Mouse (Mus musculus): ENCODE results near the gene Dclk2. TPM values are rescaled to one million over a fixed set of nuclear protein-coding genes. Genes with fewer than 3 reads are reported as not detected.

Gene Dclk2
- polyA plus RNA-seq, 1 experiment from 2014 or later, result 0.44 TPM

GRCm38 (mm10) chr3:86844804-86845481 is 75.7 kb downstream of the Dclk2 start:
- Histone ChIP-seq H3K4me3 (ENCODE audit: inconsistent target) (no peak overlapping the region), H3K36me3 (ENCODE audit: inconsistent target) (no peaks in the 10 kb centered on the region), H3K79me2 (ENCODE audit: inconsistent target) (no peaks in the 10 kb centered on the region), H3K27ac (no peak overlapping the region)
- 76% methylated on average over 8 of the region's 8 CpGs for WGBS (ENCODE audit: missing documents)

DNA sequence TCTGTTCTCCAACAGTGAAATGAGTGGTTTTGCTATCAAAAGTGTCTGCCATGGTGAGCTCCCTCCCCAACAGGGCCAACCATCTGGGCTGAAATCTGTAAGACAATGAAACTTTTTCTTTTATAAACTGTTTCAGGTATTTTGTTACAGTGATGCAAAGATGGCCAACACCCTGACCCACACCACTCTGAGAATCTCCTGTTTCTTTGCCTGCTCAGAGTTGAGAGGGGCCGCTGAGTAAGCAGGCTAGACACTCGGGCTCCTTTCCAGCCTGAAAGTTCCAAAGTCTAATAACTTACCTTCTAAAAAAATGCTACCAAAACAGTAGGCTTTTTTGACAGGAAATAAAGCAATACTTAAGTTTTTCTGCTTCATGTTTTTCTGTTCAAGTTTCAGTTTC is 78.2 kb downstream of the Dclk2 start:
- Histone ChIP-seq H3K36me3 (ENCODE audit: inconsistent target) (no peaks in the 10 kb centered on the region), H3K4me3 (ENCODE audit: inconsistent target) (no peak overlapping the region), H3K79me2 (ENCODE audit: inconsistent target) (no peaks in the 10 kb centered on the region), H3K27ac (no peak overlapping the region)
- WGBS (ENCODE audit: missing documents), result 89% methylated on average over 2 of the region's 2 CpGs

DNA sequence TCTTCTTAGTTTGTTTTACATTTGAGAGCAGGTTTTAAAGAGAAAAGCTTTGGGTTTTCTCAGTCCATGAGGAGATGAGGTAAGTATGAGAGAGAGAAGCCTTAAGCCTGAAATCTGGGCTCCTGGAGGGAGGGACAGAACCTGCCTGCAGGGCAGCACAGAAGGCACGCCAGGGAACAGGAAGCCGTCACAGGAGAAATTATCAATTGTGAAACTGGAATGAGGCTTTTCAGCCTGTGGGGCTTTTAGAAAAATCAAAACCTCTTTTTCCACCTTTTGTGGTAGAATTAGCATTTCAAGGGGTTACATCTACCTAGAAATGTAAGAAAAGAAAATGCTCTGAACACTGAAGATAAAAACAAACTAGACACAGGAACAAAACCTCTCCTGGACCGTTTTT is 81.0 kb downstream of the Dclk2 start:
- Histone ChIP-seq H3K27ac (no peak overlapping the region), H3K4me3 (ENCODE audit: inconsistent target) (no peak overlapping the region), H3K79me2 (ENCODE audit: inconsistent target) (no peaks in the 10 kb centered on the region), H3K36me3 (ENCODE audit: inconsistent target) (no peaks in the 10 kb centered on the region)
- 83% methylated on average over 3 of the region's 3 CpGs for WGBS (ENCODE audit: missing documents)

- Histone ChIP-seq H3K79me2 (ENCODE audit: inconsistent target) (no peaks in the 10 kb centered on the region), H3K36me3 (ENCODE audit: inconsistent target) (no peaks in the 10 kb centered on the region), H3K27ac (no peak overlapping the region), H3K4me3 (ENCODE audit: inconsistent target) (no peak overlapping the region)
- 45% methylated on average over 5 of the region's 5 CpGs for WGBS (ENCODE audit: missing documents)
These were observed 83.3 kb downstream of the Dclk2 start for GRCm38 (mm10) chr3:86837386-86837785.

DNA sequence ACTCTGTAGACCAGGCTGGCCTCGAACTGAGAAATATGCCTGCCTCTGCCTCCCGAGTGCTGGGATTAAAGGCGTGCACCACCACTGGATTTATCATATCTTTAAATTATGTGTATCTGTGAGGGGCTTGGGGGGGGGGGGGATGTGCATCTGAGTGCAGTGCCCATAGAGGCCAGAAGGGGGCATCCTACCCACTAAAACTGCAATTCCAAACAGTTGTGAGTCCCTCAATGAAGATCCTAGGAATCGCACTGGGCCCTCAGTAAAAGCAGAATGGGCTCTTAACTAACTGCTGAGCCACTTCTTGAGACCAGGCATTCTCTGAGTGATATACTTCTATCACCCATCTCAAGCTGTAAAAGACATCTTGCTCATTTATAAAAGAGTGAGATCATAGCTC is 85.5 kb downstream of the Dclk2 start:
- 98% methylated on average over 4 of the region's 4 CpGs for WGBS (ENCODE audit: missing documents)
- H3K27ac ChIP-seq, result no peak overlapping the region
- H3K36me3 ChIP-seq (ENCODE audit: inconsistent target), result no peaks in the 10 kb centered on the region
- no peak overlapping the region for H3K4me3 ChIP-seq (ENCODE audit: inconsistent target)
- no peaks in the 10 kb centered on the region for H3K79me2 ChIP-seq (ENCODE audit: inconsistent target)

DNA sequence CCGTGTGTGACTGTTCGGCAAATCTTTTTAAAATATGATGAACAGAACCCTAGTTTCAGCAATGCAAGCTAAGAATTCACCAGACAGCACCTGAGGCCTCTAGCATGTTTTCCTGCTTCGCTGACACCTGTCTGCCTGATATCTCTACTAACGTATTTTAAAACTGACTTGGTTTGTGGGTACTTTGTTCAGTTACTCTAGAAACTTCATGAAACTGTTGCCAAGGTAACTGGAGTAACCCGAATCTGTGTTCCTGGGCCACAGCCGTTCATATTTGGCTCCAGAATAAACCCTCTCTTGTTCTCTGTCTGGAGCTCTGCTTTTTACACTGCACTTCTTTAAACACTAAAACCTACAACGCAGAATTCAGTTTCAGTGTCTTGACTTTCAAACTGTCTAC is 86.3 kb downstream of the Dclk2 start:
- H3K27ac ChIP-seq, result no peak overlapping the region
- 95% methylated on average over 7 of the region's 7 CpGs for WGBS (ENCODE audit: missing documents)
- no peaks in the 10 kb centered on the region for H3K79me2 ChIP-seq (ENCODE audit: inconsistent target)
- H3K36me3 ChIP-seq (ENCODE audit: inconsistent target), result no peaks in the 10 kb centered on the region
- H3K4me3 ChIP-seq (ENCODE audit: inconsistent target), result no peak overlapping the region

DNA sequence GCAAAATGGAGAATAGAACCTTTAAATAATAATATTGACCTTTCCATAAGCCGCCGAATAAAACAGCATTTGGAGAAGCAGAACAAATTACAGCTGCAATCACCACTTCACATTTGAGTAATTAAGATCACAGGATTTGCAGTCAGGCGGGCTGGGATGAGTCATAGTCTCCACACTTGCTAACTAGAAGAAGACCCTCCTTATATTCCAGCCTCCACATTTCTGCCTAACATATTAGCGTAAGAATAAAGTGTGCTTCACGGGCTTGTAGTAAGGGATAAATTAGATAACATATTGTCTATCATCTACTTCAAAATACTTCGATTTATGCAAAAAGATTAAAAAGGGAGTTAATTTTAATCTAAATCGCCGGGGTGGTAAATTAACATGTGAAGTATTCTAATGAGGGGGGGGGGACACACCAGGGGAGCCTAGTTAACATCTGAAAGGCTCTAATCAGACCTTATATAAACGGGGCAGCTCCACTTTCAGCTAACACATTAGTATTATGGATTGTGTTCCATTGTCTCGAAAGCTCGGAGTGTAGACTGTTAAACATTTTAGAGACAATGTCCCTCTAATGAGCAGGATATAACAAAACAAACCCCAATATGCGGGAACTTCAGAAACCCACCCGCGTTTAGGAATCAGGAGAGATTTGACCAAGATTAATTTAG is 87.9 kb downstream of the Dclk2 start:
- Histone ChIP-seq H3K27ac (no peak overlapping the region), H3K36me3 (ENCODE audit: inconsistent target) (no peaks in the 10 kb centered on the region), H3K4me3 (ENCODE audit: inconsistent target) (no peak overlapping the region), H3K79me2 (ENCODE audit: inconsistent target) (no peaks in the 10 kb centered on the region)
- WGBS (ENCODE audit: missing documents), result 94% methylated on average over 12 of the region's 14 CpGs

GRCm38 (mm10) chr3:86832115-86832514 is 88.5 kb downstream of the Dclk2 start:
- Histone ChIP-seq H3K4me3 (ENCODE audit: inconsistent target) (no peak overlapping the region), H3K79me2 (ENCODE audit: inconsistent target) (no peaks in the 10 kb centered on the region), H3K36me3 (ENCODE audit: inconsistent target) (no peaks in the 10 kb centered on the region), H3K27ac (no peak overlapping the region)
- 93% methylated on average over 8 of the region's 8 CpGs for WGBS (ENCODE audit: missing documents)

GRCm38 (mm10) chr3:86827506-86827905 is 93.1 kb downstream of the Dclk2 start:
- no peaks in the 10 kb centered on the region for H3K79me2 ChIP-seq (ENCODE audit: inconsistent target)
- 97% methylated on average over 3 of the region's 3 CpGs for WGBS (ENCODE audit: missing documents)
- no peak overlapping the region for H3K27ac ChIP-seq
- H3K4me3 ChIP-seq (ENCODE audit: inconsistent target), result no peak overlapping the region
- H3K36me3 ChIP-seq (ENCODE audit: inconsistent target), result no peaks in the 10 kb centered on the region

DNA sequence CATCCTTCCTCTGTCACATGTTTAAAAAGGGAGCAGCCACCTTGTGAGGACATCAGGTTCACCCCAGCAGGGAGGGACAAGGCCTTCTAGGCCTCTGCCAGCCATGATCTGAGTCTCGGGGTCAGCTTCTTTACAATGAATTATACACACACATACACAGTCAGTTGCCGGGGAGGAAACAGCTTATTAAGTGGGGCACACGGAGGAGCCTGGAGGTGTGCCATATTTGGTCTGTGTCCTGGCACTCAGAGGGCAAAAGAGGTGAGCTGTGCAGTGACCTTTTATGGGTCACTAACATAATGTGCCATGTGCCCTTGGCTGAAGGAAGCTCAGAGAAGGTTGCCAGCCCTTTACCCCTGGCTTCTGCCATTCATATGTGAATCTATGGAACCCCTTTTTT is 99.3 kb downstream of the Dclk2 start:
- Histone ChIP-seq H3K4me3 (ENCODE audit: inconsistent target) (no peak overlapping the region), H3K79me2 (ENCODE audit: inconsistent target) (no peaks in the 10 kb centered on the region), H3K27ac (no peak overlapping the region), H3K36me3 (ENCODE audit: inconsistent target) (no peaks in the 10 kb centered on the region)
- WGBS (ENCODE audit: missing documents), result 86% methylated on average over 2 of the region's 3 CpGs

- WGBS (ENCODE audit: missing documents), result 95% methylated on average over 10 of the region's 10 CpGs
- Histone ChIP-seq H3K36me3 (ENCODE audit: inconsistent target) (no peaks in the 10 kb centered on the region), H3K4me3 (ENCODE audit: inconsistent target) (no peak overlapping the region), H3K27ac (no peak overlapping the region), H3K79me2 (ENCODE audit: inconsistent target) (no peaks in the 10 kb centered on the region)
These were observed 100.3 kb downstream of the Dclk2 start for GRCm38 (mm10) chr3:86820344-86820743.

DNA sequence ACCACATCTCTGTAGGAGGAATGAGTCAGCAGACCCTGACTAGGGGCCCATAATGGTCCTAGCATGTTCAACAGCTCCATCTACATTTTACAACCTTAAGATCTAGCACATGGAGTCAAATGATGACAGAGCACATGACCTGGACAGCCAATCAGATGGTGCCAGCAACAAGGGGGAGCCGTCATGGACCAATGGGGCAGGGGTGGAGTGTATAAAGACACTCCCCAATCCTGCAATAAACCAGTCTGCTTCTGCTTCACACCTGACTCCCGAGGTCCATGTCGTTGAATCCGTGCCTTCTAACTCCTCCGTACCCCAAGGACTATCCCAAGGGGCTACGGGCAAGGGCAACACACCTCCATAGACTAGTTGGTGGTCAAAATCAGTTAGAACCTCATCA is 101.3 kb downstream of the Dclk2 start:
- Histone ChIP-seq H3K27ac (no peak overlapping the region), H3K79me2 (ENCODE audit: inconsistent target) (no peaks in the 10 kb centered on the region), H3K4me3 (ENCODE audit: inconsistent target) (no peak overlapping the region), H3K36me3 (ENCODE audit: inconsistent target) (no peaks in the 10 kb centered on the region)
- WGBS (ENCODE audit: missing documents), result 96% methylated on average over 6 of the region's 6 CpGs

DNA sequence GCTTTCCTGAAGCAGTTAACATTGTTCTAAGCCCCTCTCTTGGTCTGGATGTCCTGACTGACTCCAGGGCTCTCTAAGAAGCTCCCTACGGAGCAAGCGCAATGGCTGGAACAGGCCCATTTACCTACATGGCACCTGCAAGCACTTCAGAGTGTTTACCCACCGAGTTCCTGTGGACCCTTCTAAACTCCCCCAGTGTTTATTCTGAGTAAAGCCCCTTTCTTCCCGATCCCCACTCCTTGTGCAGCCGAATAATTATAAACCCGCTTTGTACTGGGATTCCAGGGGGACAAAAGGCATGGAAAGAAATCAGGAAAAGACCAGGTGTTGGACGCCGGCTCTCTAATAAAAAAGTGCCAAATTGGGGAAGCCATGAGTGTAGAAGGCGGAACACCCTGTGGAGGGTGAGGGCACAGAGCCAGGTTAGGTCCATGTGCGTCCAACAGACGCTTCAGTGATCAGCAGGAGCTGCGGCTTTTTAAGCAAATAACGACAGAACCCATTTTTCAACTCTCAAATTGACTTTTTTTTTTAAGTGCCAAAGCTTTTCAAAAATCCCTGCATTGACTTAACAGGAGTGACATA is 102.6 kb downstream of the Dclk2 start:
- no peaks in the 10 kb centered on the region for H3K36me3 ChIP-seq (ENCODE audit: inconsistent target)
- H3K27ac ChIP-seq, result no peak overlapping the region
- H3K4me3 ChIP-seq (ENCODE audit: inconsistent target), result no peak overlapping the region
- no peaks in the 10 kb centered on the region for H3K79me2 ChIP-seq (ENCODE audit: inconsistent target)
- WGBS (ENCODE audit: missing documents), result 92% methylated on average over 13 of the region's 13 CpGs

DNA sequence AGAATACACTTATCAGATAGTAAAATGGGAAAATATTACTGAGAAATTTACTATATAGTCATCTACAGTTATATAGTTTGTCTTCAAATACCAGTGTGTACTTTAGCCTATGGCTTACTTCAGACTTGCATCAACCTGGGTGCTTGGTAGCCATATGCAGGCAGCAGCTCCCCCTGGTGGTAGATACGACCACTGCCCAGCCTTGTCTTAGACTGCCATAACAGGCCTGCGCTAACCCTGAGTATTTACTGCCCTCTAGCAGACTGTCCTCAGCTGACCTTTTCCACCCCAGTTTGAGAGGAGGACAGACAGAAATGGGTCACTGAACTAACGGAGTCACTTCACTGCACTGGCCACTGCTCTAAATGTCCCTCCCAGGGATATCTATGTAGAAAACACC is 108.0 kb downstream of the Dclk2 start:
- Histone ChIP-seq H3K4me3 (ENCODE audit: inconsistent target) (no peak overlapping the region), H3K79me2 (ENCODE audit: inconsistent target) (no peaks in the 10 kb centered on the region), H3K27ac (no peak overlapping the region), H3K36me3 (ENCODE audit: inconsistent target) (no peaks in the 10 kb centered on the region)
- WGBS (ENCODE audit: missing documents), result 29% methylated on average over 3 of the region's 3 CpGs

DNA sequence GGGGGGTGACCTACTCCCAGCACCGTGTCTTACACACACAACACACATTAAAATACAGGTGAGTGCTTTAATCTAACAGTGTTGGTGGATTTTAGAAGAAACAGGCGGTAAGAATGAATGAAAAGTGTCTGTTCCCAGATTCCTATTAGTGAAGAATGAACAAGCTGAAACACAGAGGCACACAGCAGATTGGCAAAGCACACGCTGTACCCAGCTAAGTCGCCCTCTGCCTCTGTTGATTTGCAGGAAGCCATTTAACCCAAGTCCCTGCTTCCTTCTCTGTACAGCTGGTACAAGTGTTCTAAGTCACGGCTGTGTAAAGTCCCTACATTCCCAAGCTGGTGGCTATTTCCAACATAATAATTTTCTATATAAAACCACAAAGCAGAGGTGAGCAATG is 109.7 kb downstream of the Dclk2 start:
- no peaks in the 10 kb centered on the region for H3K79me2 ChIP-seq (ENCODE audit: inconsistent target)
- 91% methylated on average over 5 of the region's 5 CpGs for WGBS (ENCODE audit: missing documents)
- H3K27ac ChIP-seq, result no peak overlapping the region
- no peaks in the 10 kb centered on the region for H3K36me3 ChIP-seq (ENCODE audit: inconsistent target)
- H3K4me3 ChIP-seq (ENCODE audit: inconsistent target), result no peak overlapping the region
